In genomic region chr16:9612596-9612995, GRCm38 (mm10) we compare ENCODE assay signal across 7 mouse cellular contexts.
DNase-seq lines count a peak whose midpoint lies in the region.

No protein-coding gene starts in this region.

- DNase-seq in adrenal gland, adult 2 months = peak; percentile 75
- DNase-seq in adrenal gland, postnatal 10 days = peak; percentile 35
- peak; percentile 24 for DNase-seq in adrenal gland, postnatal 25 days
- peak; percentile 70 for DNase-seq in brain, adult 2 months (ENCODE audit: low read depth, low spot score)
- DNase-seq in cerebellum, adult 18-20 months = peak; percentile 27 to 33
- DNase-seq in cerebellum, adult 8-10 months = peak; percentile 26
- DNase-seq in layer of hippocampus, adult 8-10 months (ENCODE audit: low spot score in 2 of 2) = peak; percentile 3

Comparison
In these comparisons a context has a peak if more than half of its experiments do, and no peak if none do; other contexts are left out.
1. Peak in every context shown above with its lines: DNase-seq.
2. DNase-seq: peak in every context shown above with its lines; median percentile 75 in adrenal gland, adult 2 months; 70 in brain, adult 2 months; 35 in adrenal gland, postnatal 10 days; 30 in cerebellum, adult 18-20 months; 26 in cerebellum, adult 8-10 months; 24 in adrenal gland, postnatal 25 days; 3 in layer of hippocampus, adult 8-10 months.